Mouse (Mus musculus) kidney, adult 2 months (tissue): Measurements from ENCODE around the gene Cbfa2t3.

Experiments used
- CTCF ChIP-seq: fragments of 200-500 bp; conservative IDR thresholded peaks from 2 replicates; pipeline ENCODE4 v1.5.1; 2011; ENCODE audit warnings: low read depth, mild to moderate bottlenecking, control low read depth, low read length, moderate library complexity, mixed read lengths; ENCODE audit not compliant: insufficient read depth, insufficient read length
- POLR2A ChIP-seq: fragments of 200-500 bp; IDR thresholded peaks from one replicate; pipeline ENCODE4 v1.6.1; 2011; ENCODE audit warnings: low read depth, low read length, control low read depth

GRCm38 (mm10) chr8:122737886-122738285 is 39.0 kb upstream of the Cbfa2t3 start:
- no peak for TF ChIP-seq CTCF
- no peak for TF ChIP-seq POLR2A
